Mouse (Mus musculus) brain, embryonic 14.5 days (tissue): ENCODE measurements around the gene Defb36.

Source experiments
- CTCF ChIP-seq: fragments of 200-500 bp; IDR thresholded peaks from 2 replicates; pipeline ENCODE4 v1.5.1; 2012; ENCODE audit warnings: inconsistent platforms, mild to moderate bottlenecking, moderate library complexity, borderline replicate concordance; ENCODE audit not compliant: insufficient read depth, insufficient read length; ENCODE audit errors: extremely low read depth
- POLR2A ChIP-seq: fragments of 200-500 bp; IDR thresholded peaks from 2 replicates; pipeline ENCODE4 v1.6.1; 2012; ENCODE audit warnings: mild to moderate bottlenecking, inconsistent platforms, borderline replicate concordance; ENCODE audit not compliant: poor library complexity, insufficient read depth, insufficient read length, severe bottlenecking; ENCODE audit errors: extremely low read depth

DNA sequence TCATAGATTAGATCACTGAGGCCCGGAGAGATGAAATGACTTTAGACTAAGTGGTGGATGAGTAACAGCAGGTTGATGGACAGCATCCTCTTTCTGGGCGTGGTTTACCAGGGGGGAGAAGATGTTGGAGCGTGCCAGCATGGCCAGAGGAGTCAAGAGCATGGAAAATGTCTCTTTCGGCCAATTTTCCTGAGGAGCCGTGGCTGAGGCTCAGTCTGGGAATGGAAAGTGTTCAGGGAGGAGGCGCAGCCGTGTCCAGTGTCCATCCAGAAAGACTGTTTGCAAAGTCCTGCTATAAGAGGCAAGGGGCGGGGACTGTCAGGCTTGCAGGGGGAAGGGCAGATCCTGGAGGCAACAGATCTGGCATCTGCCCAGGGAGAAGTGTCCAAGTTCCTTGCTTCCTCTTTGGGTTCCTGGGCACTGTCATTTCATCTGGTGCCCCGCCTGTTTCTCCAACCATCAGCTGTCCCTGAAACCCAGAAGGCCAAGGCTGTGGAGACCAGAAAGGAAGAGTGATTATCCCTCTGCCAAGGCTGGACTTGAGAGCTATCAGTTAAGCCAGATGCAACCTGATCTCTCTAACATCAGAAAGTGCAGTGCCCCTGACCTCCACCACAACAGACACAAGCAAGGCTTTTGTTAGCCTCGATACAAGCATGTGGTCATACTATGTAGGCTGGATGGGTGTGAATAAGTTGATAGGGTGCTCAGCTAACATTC, 48.9 kb downstream of the Defb36 start:
- no peak for TF ChIP-seq CTCF
- TF ChIP-seq POLR2A: no peak
